Mouse (Mus musculus): ENCODE measurements around the gene Camsap2.

The Camsap2 gene

GRCm38 (mm10) chr1:136343727-136344126 lies 2.2 kb downstream of the Camsap2 start:
- DNase-seq = no peak

- DNase-seq = no peak
These were observed 5.4 kb downstream of the Camsap2 start for GRCm38 (mm10) chr1:136340541-136340940.

- DNase-seq = no peak
These were observed 11.2 kb downstream of the Camsap2 start for GRCm38 (mm10) chr1:136334743-136335142.

GRCm38 (mm10) chr1:136333512-136333911 lies 12.4 kb downstream of the Camsap2 start:
- no peak for DNase-seq

- no peak for DNase-seq
These were observed 12.8 kb downstream of the Camsap2 start for GRCm38 (mm10) chr1:136333071-136333470.

- no peak for DNase-seq
These were observed 14.1 kb downstream of the Camsap2 start for GRCm38 (mm10) chr1:136331836-136332235.

- DNase-seq = no peak
These were observed 16.5 kb downstream of the Camsap2 start for GRCm38 (mm10) chr1:136329426-136329825.

GRCm38 (mm10) chr1:136328640-136329039 lies 17.3 kb downstream of the Camsap2 start:
- no peak for DNase-seq

- no peak for DNase-seq
These were observed 18.3 kb downstream of the Camsap2 start for GRCm38 (mm10) chr1:136327638-136328037.

GRCm38 (mm10) chr1:136325933-136326332 lies 20.0 kb downstream of the Camsap2 start:
- no peak for DNase-seq

GRCm38 (mm10) chr1:136322331-136322730 lies 23.6 kb downstream of the Camsap2 start:
- no peak for DNase-seq

- no peak for DNase-seq
These were observed 29.6 kb downstream of the Camsap2 start for GRCm38 (mm10) chr1:136316317-136316716.

- DNase-seq = no peak
These were observed 36.7 kb downstream of the Camsap2 start for GRCm38 (mm10) chr1:136309193-136309592.

- DNase-seq = peak; percentile 25
These were observed 39.5 kb downstream of the Camsap2 start for GRCm38 (mm10) chr1:136306424-136306823.

- no peak for DNase-seq
These were observed 51.9 kb downstream of the Camsap2 start for GRCm38 (mm10) chr1:136293961-136294360.

GRCm38 (mm10) chr1:136289803-136290202 lies 56.1 kb downstream of the Camsap2 start:
- no peak for DNase-seq

- no peak for DNase-seq
These were observed 68.5 kb downstream of the Camsap2 start for GRCm38 (mm10) chr1:136277366-136277765.

GRCm38 (mm10) chr1:136268224-136268623 lies 77.7 kb downstream of the Camsap2 start:
- DNase-seq = no peak

GRCm38 (mm10) chr1:136266127-136266526 lies 79.8 kb downstream of the Camsap2 start:
- DNase-seq = no peak

GRCm38 (mm10) chr1:136263355-136263754 lies 82.5 kb downstream of the Camsap2 start:
- DNase-seq = no peak

- no peak for DNase-seq
These were observed 85.2 kb downstream of the Camsap2 start, which contains the start of gene Gpr25 for GRCm38 (mm10) chr1:136260635-136261238. Gene Gpr25, minus strand, starts transcription at chr1:136260873.

GRCm38 (mm10) chr1:136259893-136260634 lies 85.8 kb downstream of the Camsap2 start:
- peak; percentile 57 for DNase-seq

- DNase-seq = no peak
These were observed 86.4 kb downstream of the Camsap2 start for GRCm38 (mm10) chr1:136259543-136259892.

GRCm38 (mm10) chr1:136258495-136258894 lies 87.4 kb downstream of the Camsap2 start:
- DNase-seq = no peak

- DNase-seq = no peak
These were observed 90.2 kb downstream of the Camsap2 start for GRCm38 (mm10) chr1:136255657-136256056.

All from layer of hippocampus, adult 9-11 months (tissue).